Mouse (Mus musculus) right cerebral cortex, adult 2 months (tissue): ENCODE results near the gene Cldn16.
"Not testable (repeated sequence)": the region's sequence is repeated elsewhere in the genome, so short reads cannot be mapped to it uniquely, and the experiment has no call there.

Experiments
- DNase-seq, 2 experiments: peaks; one replicate each; pipeline ENCODE4 v3.0.0; 2021 to 2022; ENCODE audit warnings: low spot score in 2 of 2

Cldn16 gene

GRCm38 (mm10) chr16:26462835-26463234 is at the start of gene Cldn16:
TSS of gene Cldn16 (plus strand) at chr16:26463135.
- DNase-seq = no peak

- DNase-seq = no peak
Measured at GRCm38 (mm10) chr16:26418616-26419015, 44.3 kb upstream of the Cldn16 start.

GRCm38 (mm10) chr16:26422078-26422477 is 40.9 kb upstream of the Cldn16 start:
- DNase-seq = no peak

- no peak for DNase-seq
Measured at GRCm38 (mm10) chr16:26430246-26430645, 32.7 kb upstream of the Cldn16 start.

GRCm38 (mm10) chr16:26433486-26433885 is 29.4 kb upstream of the Cldn16 start:
- no peak for DNase-seq

- DNase-seq = peak; percentile 31 to 40
Measured at GRCm38 (mm10) chr16:26440031-26440430, 22.9 kb upstream of the Cldn16 start.

GRCm38 (mm10) chr16:26441156-26441555 is 21.8 kb upstream of the Cldn16 start:
- DNase-seq = peak in 1 of 2 experiments; percentile 13

- no peak for DNase-seq
Measured at GRCm38 (mm10) chr16:26444843-26445242, 18.1 kb upstream of the Cldn16 start.

GRCm38 (mm10) chr16:26447594-26447993 is 15.3 kb upstream of the Cldn16 start:
- DNase-seq = peak; percentile 40 to 60

- DNase-seq = no peak
Measured at GRCm38 (mm10) chr16:26454163-26454562, 8.8 kb upstream of the Cldn16 start.

- DNase-seq = no peak
Measured at GRCm38 (mm10) chr16:26456182-26456581, 6.8 kb upstream of the Cldn16 start.

GRCm38 (mm10) chr16:26466535-26466934 is 3.6 kb downstream of the Cldn16 start:
- DNase-seq = no peak

- DNase-seq = no peak
Measured at GRCm38 (mm10) chr16:26471254-26471653, 8.3 kb downstream of the Cldn16 start.

- DNase-seq = peak; percentile 16 to 22
Measured at GRCm38 (mm10) chr16:26495721-26496120, 32.8 kb downstream of the Cldn16 start.

- not testable (repeated sequence) for DNase-seq
Measured at GRCm38 (mm10) chr16:26499705-26500104, 36.8 kb downstream of the Cldn16 start.

GRCm38 (mm10) chr16:26500738-26501137 is 37.8 kb downstream of the Cldn16 start:
- no peak for DNase-seq

- DNase-seq = no peak
Measured at GRCm38 (mm10) chr16:26504961-26505360, 42.0 kb downstream of the Cldn16 start.

- peak; percentile 42 to 56 for DNase-seq
Measured at GRCm38 (mm10) chr16:26519596-26519995, 56.7 kb downstream of the Cldn16 start.

GRCm38 (mm10) chr16:26525832-26526231 is 62.9 kb downstream of the Cldn16 start:
- DNase-seq = no peak

- no peak for DNase-seq
Measured at GRCm38 (mm10) chr16:26526669-26527068, 63.7 kb downstream of the Cldn16 start, which contains the start of gene Tmem207. TSS of gene Tmem207 (minus strand) at chr16:26526769.

- DNase-seq = no peak
Measured at GRCm38 (mm10) chr16:26527931-26528666, 65.2 kb downstream of the Cldn16 start.

GRCm38 (mm10) chr16:26530451-26530850 is 67.5 kb downstream of the Cldn16 start:
- DNase-seq = no peak

GRCm38 (mm10) chr16:26532287-26532686 is 69.4 kb downstream of the Cldn16 start:
- no peak for DNase-seq
